Mouse (Mus musculus): ENCODE data around the gene Baz2b. TPM values are rescaled to one million over a fixed set of nuclear protein-coding genes. Genes with fewer than 3 reads are reported as not detected.
"Not testable (repeated sequence)": the region's sequence is repeated elsewhere in the genome, so short reads cannot be mapped to it uniquely, and the experiment has no call there.

The Baz2b gene
- polyA plus RNA-seq, 1 experiment from 2014 or later = 71.6 TPM

- Histone ChIP-seq H3K9me3 (no peaks in the 10 kb centered on the region), H3K27ac (replicated peaks) (no peak overlapping the region), H3K36me3 (no peaks in the 10 kb centered on the region), H3K4me1 (peaks cover 22% of the 10 kb centered on the region), H3K4me2 (replicated peaks) (no peak overlapping the region), H3K27me3 (no peaks in the 10 kb centered on the region), H3K4me3 (no peak overlapping the region), H3K9ac (replicated peaks) (no peak overlapping the region)
- 92% methylated on average over 4 of the region's 4 CpGs for WGBS
- ATAC-seq (replicated peaks) = no peak
These were observed 127.4 kb downstream of the Baz2b start for GRCm38 (mm10) chr2:60082225-60082624.

- Histone ChIP-seq H3K27me3 (no peaks in the 10 kb centered on the region), H3K9ac (replicated peaks) (no peak overlapping the region), H3K9me3 (no peaks in the 10 kb centered on the region), H3K36me3 (no peaks in the 10 kb centered on the region), H3K4me3 (no peak overlapping the region), H3K27ac (replicated peaks) (no peak overlapping the region), H3K4me2 (replicated peaks) (no peak overlapping the region), H3K4me1 (peaks cover 30% of the 10 kb centered on the region)
- ATAC-seq (replicated peaks) = no peak
- WGBS = 83% methylated on average over 4 of the region's 4 CpGs
These were observed 128.8 kb downstream of the Baz2b start for GRCm38 (mm10) chr2:60080831-60081230.

GRCm38 (mm10) chr2:60077631-60078030 lies 132.0 kb downstream of the Baz2b start:
- Histone ChIP-seq H3K9ac (replicated peaks) (no peak overlapping the region), H3K27ac (replicated peaks) (no peak overlapping the region), H3K9me3 (no peaks in the 10 kb centered on the region), H3K4me3 (no peak overlapping the region), H3K36me3 (no peaks in the 10 kb centered on the region), H3K4me2 (replicated peaks) (no peak overlapping the region), H3K4me1 (peaks cover 12% of the 10 kb centered on the region), H3K27me3 (no peaks in the 10 kb centered on the region)
- WGBS = 63% methylated on average over 9 of the region's 9 CpGs
- no peak for ATAC-seq (replicated peaks)

GRCm38 (mm10) chr2:60076800-60077199 lies 132.8 kb downstream of the Baz2b start:
- Histone ChIP-seq H3K4me3 (no peak overlapping the region), H3K9me3 (no peaks in the 10 kb centered on the region), H3K4me1 (peaks cover 9% of the 10 kb centered on the region), H3K27ac (replicated peaks) (no peak overlapping the region), H3K4me2 (replicated peaks) (no peak overlapping the region), H3K27me3 (no peaks in the 10 kb centered on the region), H3K9ac (replicated peaks) (no peak overlapping the region), H3K36me3 (no peaks in the 10 kb centered on the region)
- WGBS = 46% methylated on average over 7 of the region's 7 CpGs
- no peak for ATAC-seq (replicated peaks)

- H3K36me3 ChIP-seq = no peaks in the 10 kb centered on the region
- H3K9ac ChIP-seq (replicated peaks) = no peak overlapping the region
- H3K27ac ChIP-seq (replicated peaks) = no peak overlapping the region
- H3K9me3 ChIP-seq = no peaks in the 10 kb centered on the region
- H3K4me2 ChIP-seq (replicated peaks) = no peak overlapping the region
- WGBS = 7% methylated on average over 1 of the region's 1 CpGs
- H3K27me3 ChIP-seq = no peaks in the 10 kb centered on the region
- no peak for ATAC-seq (replicated peaks)
- peaks cover 9% of the 10 kb centered on the region for H3K4me1 ChIP-seq
- H3K4me3 ChIP-seq = no peak overlapping the region
These were observed 133.6 kb downstream of the Baz2b start for GRCm38 (mm10) chr2:60076025-60076424.

GRCm38 (mm10) chr2:60073798-60074197 lies 135.8 kb downstream of the Baz2b start:
- H3K9ac ChIP-seq (replicated peaks); H3K9me3 ChIP-seq; H3K4me3 ChIP-seq; H3K4me2 ChIP-seq (replicated peaks); ATAC-seq (replicated peaks); H3K27me3 ChIP-seq; H3K4me1 ChIP-seq; H3K27ac ChIP-seq (replicated peaks); H3K36me3 ChIP-seq: not testable (repeated sequence)
- 100% methylated on average over 1 of the region's 1 CpGs for WGBS

GRCm38 (mm10) chr2:60071813-60072212 lies 137.8 kb downstream of the Baz2b start:
- Histone ChIP-seq H3K9me3 (no peaks in the 10 kb centered on the region), H3K4me2 (replicated peaks) (no peak overlapping the region), H3K27me3 (no peaks in the 10 kb centered on the region), H3K4me1 (peaks cover 9% of the 10 kb centered on the region), H3K36me3 (no peaks in the 10 kb centered on the region), H3K4me3 (no peak overlapping the region), H3K9ac (replicated peaks) (no peak overlapping the region), H3K27ac (replicated peaks) (no peak overlapping the region)
- no peak for ATAC-seq (replicated peaks)
- WGBS = 77% methylated on average over 8 of the region's 8 CpGs

- peaks cover 5% of the 10 kb centered on the region for H3K4me1 ChIP-seq
- no peak overlapping the region for H3K4me3 ChIP-seq
- no peak overlapping the region for H3K27ac ChIP-seq (replicated peaks)
- H3K4me2 ChIP-seq (replicated peaks) = no peak overlapping the region
- H3K36me3 ChIP-seq = no peaks in the 10 kb centered on the region
- no peaks in the 10 kb centered on the region for H3K9me3 ChIP-seq
- H3K27me3 ChIP-seq = no peaks in the 10 kb centered on the region
- no peak overlapping the region for H3K9ac ChIP-seq (replicated peaks)
- ATAC-seq (replicated peaks) = no peak
- WGBS = 83% methylated on average over 5 of the region's 5 CpGs
These were observed 138.7 kb downstream of the Baz2b start for GRCm38 (mm10) chr2:60070938-60071337.

GRCm38 (mm10) chr2:60068468-60068867 lies 141.2 kb downstream of the Baz2b start:
- Histone ChIP-seq H3K4me1 (0 out of 2 replicates have a peak, but pooled peaks cover 4% of the 10 kb centered on the region), H3K9ac (replicated peaks) (no peak overlapping the region), H3K4me3 (no peak overlapping the region), H3K9me3 (no peaks in the 10 kb centered on the region), H3K27ac (replicated peaks) (no peak overlapping the region), H3K4me2 (replicated peaks) (no peak overlapping the region), H3K36me3 (peaks cover 12% of the 10 kb centered on the region; the same call in 1 of the 2 replicates), H3K27me3 (no peaks in the 10 kb centered on the region)
- WGBS = 17% methylated on average over 3 of the region's 3 CpGs
- ATAC-seq (replicated peaks) = no peak

- H3K27me3 ChIP-seq = no peaks in the 10 kb centered on the region
- no peak overlapping the region for H3K27ac ChIP-seq (replicated peaks)
- H3K9me3 ChIP-seq = no peaks in the 10 kb centered on the region
- 0 out of 2 replicates have a peak, but pooled peaks cover 4% of the 10 kb centered on the region for H3K4me1 ChIP-seq
- WGBS = 97% methylated on average over 5 of the region's 5 CpGs
- H3K36me3 ChIP-seq = peaks cover 12% of the 10 kb centered on the region; the same call in 1 of the 2 replicates
- H3K4me2 ChIP-seq (replicated peaks) = no peak overlapping the region
- H3K4me3 ChIP-seq = no peak overlapping the region
- no peak overlapping the region for H3K9ac ChIP-seq (replicated peaks)
- ATAC-seq (replicated peaks) = no peak
These were observed 144.2 kb downstream of the Baz2b start for GRCm38 (mm10) chr2:60065415-60065814.

GRCm38 (mm10) chr2:60060185-60060775 lies 149.4 kb downstream of the Baz2b start:
- H3K4me1 ChIP-seq = 0 out of 2 replicates have a peak, but pooled peaks cover 4% of the 10 kb centered on the region
- H3K9ac ChIP-seq (replicated peaks) = no peak overlapping the region
- no peak overlapping the region for H3K4me3 ChIP-seq
- H3K36me3 ChIP-seq = peaks cover 9% of the 10 kb centered on the region; the same call in 1 of the 2 replicates
- H3K4me2 ChIP-seq (replicated peaks) = no peak overlapping the region
- no peak for ATAC-seq (replicated peaks)
- no peaks in the 10 kb centered on the region for H3K27me3 ChIP-seq
- H3K27ac ChIP-seq (replicated peaks) = no peak overlapping the region
- 100% methylated on average over 1 of the region's 1 CpGs for WGBS
- H3K9me3 ChIP-seq = no peaks in the 10 kb centered on the region

- ATAC-seq (replicated peaks) = no peak
- H3K27ac ChIP-seq (replicated peaks) = no peak overlapping the region
- no peaks in the 10 kb centered on the region for H3K27me3 ChIP-seq
- H3K4me1 ChIP-seq = peaks cover 4% of the 10 kb centered on the region; the same call in 1 of the 2 replicates
- H3K9me3 ChIP-seq = no peaks in the 10 kb centered on the region
- no peak overlapping the region for H3K4me2 ChIP-seq (replicated peaks)
- no peak overlapping the region for H3K9ac ChIP-seq (replicated peaks)
- no peaks in the 10 kb centered on the region; the same call in 1 of the 2 replicates for H3K36me3 ChIP-seq
- no peak overlapping the region for H3K4me3 ChIP-seq
- 94% methylated on average over 5 of the region's 5 CpGs for WGBS
These were observed 150.3 kb downstream of the Baz2b start for GRCm38 (mm10) chr2:60059300-60059699.

- Histone ChIP-seq H3K9ac (replicated peaks) (no peak overlapping the region), H3K27ac (replicated peaks) (no peak overlapping the region), H3K36me3 (no peaks in the 10 kb centered on the region), H3K4me3 (no peak overlapping the region), H3K27me3 (no peaks in the 10 kb centered on the region), H3K9me3 (no peaks in the 10 kb centered on the region), H3K4me2 (replicated peaks) (no peak overlapping the region), H3K4me1 (peaks cover 19% of the 10 kb centered on the region)
- WGBS = 17% methylated on average over 4 of the region's 4 CpGs
- ATAC-seq (replicated peaks) = no peak
These were observed 153.6 kb downstream of the Baz2b start for GRCm38 (mm10) chr2:60056043-60056442.

All from forebrain, embryonic 15.5 days (tissue).